ENCODE assay signal across 9 mouse cellular contexts in genomic region chr8:111465341-111465740, GRCm38 (mm10). TPM values are rescaled to one million over a fixed set of nuclear protein-coding genes. Genes with fewer than 3 reads are reported as not detected.
DNase-seq lines count a peak whose midpoint lies in the region; TF ChIP-seq lines count a peak whose summit lies in the region.
"Had no signal": no experiment of that assay in that cellular context is flagged by ENCODE, and none has a peak within 500 bp of the region (broad histone marks: within the 10 kb centered on the region; RNA-seq: fewer than 3 reads in every experiment).

No protein-coding gene starts in this region.

- H3K36me3 ChIP-seq in splenic B cell, adult 2 months (ENCODE audit: control insufficient read depth, insufficient read depth, low read length, poor library complexity, severe bottlenecking), result peaks cover 2% of the 10 kb centered on the region; the same call in 1 of the 2 replicates

- peak; percentile 63 for TF ChIP-seq CTCF in layer of hippocampus, adult 2 months (conservative IDR thresholded peaks at IDR 0.05)

- DNase-seq in layer of hippocampus, adult 2 months (ENCODE audit: low spot score in 2 of 2), result no peak
- no peak for DNase-seq in layer of hippocampus, postnatal 10 days (ENCODE audit: low spot score in 2 of 2)
- DNase-seq in CD4-positive helper T cell, adult 2 months (ENCODE audit: low read depth, low spot score), result peak; percentile 27
- peak; percentile 7 for DNase-seq in T-cell, adult 2 months (ENCODE audit: low spot score)
- DNase-seq in splenic B cell, adult 2 months (ENCODE audit: low read depth, low spot score), result peak; percentile 26
- DNase-seq in urinary bladder, postnatal 14 days (ENCODE audit: low spot score), result no peak
- DNase-seq in gastrocnemius, postnatal 25 days, result no peak

- H3K27ac ChIP-seq in layer of hippocampus, adult 2 months, result no peak overlapping the region
- H3K27ac ChIP-seq: hindbrain, embryonic 15.5 days; liver, embryonic 15.5 days had no signal

- H3K27me3 ChIP-seq in splenic B cell, adult 2 months (ENCODE audit: control insufficient read depth, insufficient read depth, low read length, poor library complexity, severe bottlenecking), result no peaks in the 10 kb centered on the region
- H3K27me3 ChIP-seq: hindbrain, embryonic 15.5 days; liver, embryonic 15.5 days had no signal

- no peak overlapping the region for H3K4me3 ChIP-seq in layer of hippocampus, adult 2 months
- H3K4me3 ChIP-seq: hindbrain, embryonic 15.5 days; liver, embryonic 15.5 days had no signal

RNA-seq across cellular contexts. Expression of gene Wdr59, which starts 56.6 kb away (rescaled TPM):
- 10 to 100 TPM; 24.1 to 24.2 TPM for total RNA-seq in layer of hippocampus, adult 2 months (2021)
- total RNA-seq in layer of hippocampus, postnatal 10 days (2021), result 10 to 100 TPM; 25.4 to 28.8 TPM
- 1 to 10 TPM; 6.5 to 8.5 TPM for total RNA-seq in gastrocnemius, postnatal 25 days (2021)

Comparison
In these comparisons a context has a peak if more than half of its experiments do, and no peak if none do; other contexts are left out.
1. DNase-seq: peak in CD4-positive helper T cell, adult 2 months (single experiment), T-cell, adult 2 months (single experiment) and splenic B cell, adult 2 months (single experiment); none in layer of hippocampus, adult 2 months (0 of 2), layer of hippocampus, postnatal 10 days (0 of 2), urinary bladder, postnatal 14 days (single experiment) and gastrocnemius, postnatal 25 days (single experiment).